Mouse (Mus musculus) heart, postnatal 0 days (tissue): ENCODE measurements around the gene Epb41l4b.

Experiments used
- CTCF ChIP-seq: IDR thresholded peaks from 2 replicates; pipeline ENCODE4 v1.5.1; 2016; ENCODE audit warnings: antibody characterized with exemption, control low read depth, low read depth
- EP300 ChIP-seq: IDR thresholded peaks from 2 replicates; pipeline ENCODE4 v1.6.1; 2016; ENCODE audit warnings: antibody characterized with exemption, low read depth

- TF ChIP-seq CTCF: no peak
- no peak for TF ChIP-seq EP300
Observed at GRCm38 (mm10) chr4:57073174-57073573, 70.1 kb downstream of the Epb41l4b start.
